Mouse (Mus musculus) brown adipose tissue, adult 24 weeks (tissue): ENCODE measurements at regions not wholly inside any gene's neighbourhood (a gene's known extent, or its start where the extent isn't known, plus 50 kb on each side); places are given as distances from the start of the nearest gene placed in this dataset.

ENCODE experiments used
- H3K27ac ChIP-seq: fragments of 200-500 bp; replicated peaks from 2 replicates; pipeline ENCODE4 v1.5.1; 2012; ENCODE audit warnings: low read depth, mild to moderate bottlenecking, low read length
- H3K4me1 ChIP-seq: fragments of 200-500 bp; 2 replicates; pipeline ENCODE4 v1.6.1; 2012; ENCODE audit warnings: low read length, mixed read lengths; ENCODE audit not compliant: control insufficient read depth, insufficient read depth, insufficient read length
- H3K4me3 ChIP-seq: fragments of 200-500 bp; 2 replicates; pipeline ENCODE4 v1.5.1; 2012; ENCODE audit warnings: low read depth, mild to moderate bottlenecking, low read length, moderate library complexity; ENCODE audit not compliant: insufficient read depth

DNA sequence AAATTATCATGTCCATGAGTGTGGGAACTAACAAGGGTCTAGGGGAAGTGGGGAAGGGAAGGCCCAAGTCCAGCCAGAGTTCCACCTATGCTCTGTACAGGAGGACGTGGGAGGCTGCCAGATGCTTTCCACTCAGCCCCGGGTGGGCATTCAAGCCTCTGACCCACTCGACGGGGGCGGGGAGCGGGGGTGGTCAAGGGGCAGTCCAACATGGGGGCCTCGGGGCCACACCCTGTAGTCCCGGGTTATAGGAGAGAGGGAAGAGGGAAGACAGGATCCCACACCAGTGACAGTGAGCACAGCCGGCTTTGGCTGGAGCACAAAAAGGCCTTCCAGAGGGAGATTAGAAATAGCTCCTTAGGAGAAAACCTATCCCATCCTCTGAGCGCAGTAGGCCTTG is 283.1 kb upstream of the Ddi1 start:
- no peak overlapping the region for H3K4me3 ChIP-seq
- no peak overlapping the region for H3K27ac ChIP-seq
- no peaks in the 10 kb centered on the region for H3K4me1 ChIP-seq

DNA sequence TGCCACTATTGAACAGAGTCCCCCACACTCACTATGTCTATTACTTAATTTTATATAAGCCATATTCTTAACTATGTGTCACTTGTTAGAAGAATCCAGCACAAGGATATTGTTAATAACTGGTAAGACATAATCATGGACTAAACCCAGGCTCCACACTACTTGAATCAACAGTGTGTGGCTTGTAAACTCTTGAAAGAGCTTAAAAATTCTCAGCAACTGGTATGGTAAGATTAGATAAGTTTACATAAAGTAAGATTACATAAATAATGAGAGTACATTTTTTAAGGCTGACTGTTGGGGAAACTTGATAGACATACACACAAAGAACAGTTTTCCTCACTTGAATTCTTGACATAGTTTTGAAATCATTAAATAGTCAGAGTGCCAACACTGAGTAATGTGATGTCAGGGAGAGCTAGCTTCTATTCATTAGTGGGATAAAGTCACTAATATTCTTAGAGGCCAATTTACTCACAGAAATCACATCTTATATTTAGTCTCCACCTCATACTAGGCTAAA is 270.6 kb upstream of the Ddi1 start:
- Histone ChIP-seq H3K4me3 (no peak overlapping the region), H3K4me1 (no peaks in the 10 kb centered on the region), H3K27ac (no peak overlapping the region)

DNA sequence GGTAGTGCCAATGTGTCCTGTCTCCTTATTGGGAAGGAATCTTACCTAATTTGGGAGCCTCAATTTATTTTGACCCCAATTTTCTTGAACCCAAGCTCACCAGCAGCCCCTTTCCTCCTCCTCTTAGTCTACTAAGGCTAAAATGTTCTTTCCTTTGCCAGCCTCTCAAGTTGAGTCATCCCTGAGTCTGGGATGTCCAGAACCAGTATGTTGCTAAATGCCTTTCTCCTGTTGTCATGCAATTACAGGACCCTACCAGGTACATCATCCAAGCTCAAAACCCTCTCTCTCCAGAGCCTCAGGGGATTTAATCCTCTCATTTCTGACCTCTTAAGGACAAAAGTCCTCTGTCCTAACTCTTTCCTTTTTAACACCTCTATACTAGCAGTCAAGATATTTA is 259.2 kb upstream of the Ddi1 start:
- Histone ChIP-seq H3K27ac (no peak overlapping the region), H3K4me3 (no peak overlapping the region), H3K4me1 (no peaks in the 10 kb centered on the region)

DNA sequence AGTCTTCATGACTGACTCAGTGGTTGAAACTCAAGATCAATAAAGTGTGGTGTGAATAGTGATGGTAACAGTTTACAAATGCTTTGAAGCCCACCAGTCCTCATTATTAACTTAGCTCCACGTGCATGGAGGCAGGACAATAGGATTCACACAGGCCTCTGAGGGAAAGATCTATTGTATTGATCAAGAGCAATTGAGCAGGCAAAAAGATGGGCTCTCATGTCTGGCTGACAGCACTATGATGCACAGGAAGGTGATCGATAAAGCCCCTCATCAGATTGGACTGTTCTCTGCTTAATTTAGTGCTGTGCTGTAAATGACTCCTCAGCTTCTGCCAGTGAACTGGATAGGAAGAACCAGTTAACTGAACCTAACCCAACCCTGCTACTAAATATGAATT is 247.5 kb upstream of the Ddi1 start:
- H3K27ac ChIP-seq = no peak overlapping the region; the same call in 1 of the 2 replicates
- no peak overlapping the region for H3K4me3 ChIP-seq
- H3K4me1 ChIP-seq = no peaks in the 10 kb centered on the region

DNA sequence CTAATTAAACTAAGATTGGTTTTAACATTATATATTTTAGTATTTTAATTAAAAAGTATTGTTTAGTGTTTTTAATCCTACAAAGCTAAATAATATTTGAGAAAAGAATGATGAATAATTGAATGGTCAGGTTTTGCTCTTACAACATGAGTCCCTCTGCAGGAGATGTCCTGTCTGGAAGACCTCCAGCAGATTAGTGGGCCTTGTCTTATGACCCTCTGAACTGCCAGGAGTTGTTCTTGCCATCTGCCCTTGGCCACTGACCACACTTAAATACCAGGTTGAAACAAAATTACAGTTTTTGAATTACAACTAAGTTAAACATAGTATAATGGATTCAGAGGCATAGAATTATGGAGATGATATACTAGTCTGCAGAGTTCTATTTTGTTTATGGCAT is 228.1 kb upstream of the Ddi1 start:
- H3K4me1 ChIP-seq = no peaks in the 10 kb centered on the region
- no peak overlapping the region for H3K4me3 ChIP-seq
- H3K27ac ChIP-seq = no peak overlapping the region

- no peak overlapping the region for H3K27ac ChIP-seq
- no peak overlapping the region for H3K4me3 ChIP-seq
These were observed 210.8 kb upstream of the Ddi1 start for GRCm38 (mm10) chr9:6480401-6480800.

GRCm38 (mm10) chr9:6454542-6454941 is 184.9 kb upstream of the Ddi1 start:
- no peak overlapping the region for H3K4me3 ChIP-seq
- H3K27ac ChIP-seq = no peak overlapping the region

More at GRCm38 (mm10) chr9:6480401-6480800, 210.8 kb upstream of the Ddi1 start:
- no peaks in the 10 kb centered on the region for H3K4me1 ChIP-seq

GRCm38 (mm10) chr9:6435236-6435635 is 165.6 kb upstream of the Ddi1 start:
- Histone ChIP-seq H3K4me3 (no peak overlapping the region), H3K4me1 (peaks cover 2% of the 10 kb centered on the region; the same call in 1 of the 2 replicates), H3K27ac (no peak overlapping the region)

More at GRCm38 (mm10) chr9:6454542-6454941, 184.9 kb upstream of the Ddi1 start:
- H3K4me1 ChIP-seq = peaks cover 4% of the 10 kb centered on the region; the same call in 1 of the 2 replicates

- no peak overlapping the region for H3K27ac ChIP-seq
- peaks cover 2% of the 10 kb centered on the region; the same call in 1 of the 2 replicates for H3K4me1 ChIP-seq
- no peak overlapping the region for H3K4me3 ChIP-seq
These were observed 164.3 kb upstream of the Ddi1 start for GRCm38 (mm10) chr9:6433813-6434456.

- Histone ChIP-seq H3K27ac (peak overlapping the region; percentile 98), H3K4me3 (no peak overlapping the region), H3K4me1 (peaks cover 2% of the 10 kb centered on the region; the same call in 1 of the 2 replicates)
These were observed 161.2 kb upstream of the Ddi1 start for GRCm38 (mm10) chr9:6430859-6431258.

DNA sequence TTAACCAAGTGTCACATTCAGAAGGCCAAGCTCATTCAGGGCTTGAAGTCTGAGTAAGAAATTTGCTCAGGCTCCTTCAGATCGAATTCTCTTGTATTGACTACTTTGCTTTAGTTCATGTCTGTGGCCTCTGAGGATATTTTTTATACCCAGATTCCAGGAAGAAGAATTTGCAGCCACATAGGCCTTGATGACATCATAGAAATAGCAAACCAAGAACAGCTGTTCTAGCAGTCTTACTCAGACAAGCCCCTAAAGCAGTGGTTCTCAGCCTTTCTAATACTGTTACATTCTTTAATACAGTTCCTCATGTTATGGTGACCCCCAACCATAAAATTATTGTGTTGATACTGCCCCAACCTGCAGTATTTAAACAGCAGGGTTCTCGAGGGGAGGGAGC is 160.8 kb upstream of the Ddi1 start:
- Histone ChIP-seq H3K4me1 (peaks cover 2% of the 10 kb centered on the region; the same call in 1 of the 2 replicates), H3K27ac (peak overlapping the region; percentile 98), H3K4me3 (no peak overlapping the region)
